Mouse (Mus musculus) urinary bladder, postnatal 36 days (tissue): ENCODE data around the gene Zfp865.
"Not testable (repeated sequence)": the region's sequence is repeated elsewhere in the genome, so short reads cannot be mapped to it uniquely, and the experiment has no call there.

ENCODE experiments used
- DNase-seq, 2 experiments: peaks; one replicate each; pipeline ENCODE4 v3.0.0; 2022; ENCODE audit warnings: low spot score in 2 of 2, mixed read lengths in 1 of 2

The Zfp865 gene

GRCm38 (mm10) chr7:5020000-5020681 is at the start of gene Zfp865, which contains the start of gene Ccdc106:
Zfp865 (plus strand) TSS chr7:5020376.
Ccdc106 (plus strand) TSS chr7:5020553.
- DNase-seq: peak; percentile 97 to 99

GRCm38 (mm10) chr7:4971068-4971467 is 49.1 kb upstream of the Zfp865 start, which contains the start of gene Sbk3:
Sbk3 (minus strand) TSS chr7:4971168.
- DNase-seq: no peak

- DNase-seq: no peak
These were observed 48.5 kb upstream of the Zfp865 start for GRCm38 (mm10) chr7:4971710-4972109.

GRCm38 (mm10) chr7:4972321-4973047 is 47.7 kb upstream of the Zfp865 start:
- DNase-seq: peak; percentile 18 to 53

GRCm38 (mm10) chr7:4975455-4975854 is 44.7 kb upstream of the Zfp865 start:
- DNase-seq: no peak

GRCm38 (mm10) chr7:4976832-4977231 is 43.3 kb upstream of the Zfp865 start:
- no peak for DNase-seq

GRCm38 (mm10) chr7:4988250-4988649 is 31.9 kb upstream of the Zfp865 start:
- DNase-seq: no peak

GRCm38 (mm10) chr7:4993347-4993998 is 26.7 kb upstream of the Zfp865 start:
- DNase-seq: no peak

- no peak for DNase-seq
These were observed 26.0 kb upstream of the Zfp865 start for GRCm38 (mm10) chr7:4993999-4994788.

- DNase-seq: no peak
These were observed 24.7 kb upstream of the Zfp865 start for GRCm38 (mm10) chr7:4995268-4996002.

- DNase-seq: peak; percentile 78 to 91
These were observed 23.9 kb upstream of the Zfp865 start, which contains the start of gene Zfp579 for GRCm38 (mm10) chr7:4996003-4996895. Zfp579 (minus strand) TSS chr7:4996158.

GRCm38 (mm10) chr7:4996934-4997333 is 23.2 kb upstream of the Zfp865 start:
- DNase-seq: no peak

- no peak for DNase-seq
These were observed 20.3 kb upstream of the Zfp865 start for GRCm38 (mm10) chr7:4999876-5000275.

- DNase-seq: not testable (repeated sequence)
These were observed 17.3 kb upstream of the Zfp865 start for GRCm38 (mm10) chr7:5002876-5003275.

GRCm38 (mm10) chr7:5008229-5008628 is 11.9 kb upstream of the Zfp865 start:
- no peak for DNase-seq

GRCm38 (mm10) chr7:5012681-5013513 is 7.3 kb upstream of the Zfp865 start:
- DNase-seq: no peak

- peak; percentile 97 to 98 for DNase-seq
These were observed 5.7 kb upstream of the Zfp865 start, which contains the start of the genes Zfp524 and Fiz1 for GRCm38 (mm10) chr7:5014251-5015117. Zfp524 (plus strand) TSS chr7:5014415. Fiz1 (minus strand) TSS chr7:5014697.
